In the genomic region with DNA sequence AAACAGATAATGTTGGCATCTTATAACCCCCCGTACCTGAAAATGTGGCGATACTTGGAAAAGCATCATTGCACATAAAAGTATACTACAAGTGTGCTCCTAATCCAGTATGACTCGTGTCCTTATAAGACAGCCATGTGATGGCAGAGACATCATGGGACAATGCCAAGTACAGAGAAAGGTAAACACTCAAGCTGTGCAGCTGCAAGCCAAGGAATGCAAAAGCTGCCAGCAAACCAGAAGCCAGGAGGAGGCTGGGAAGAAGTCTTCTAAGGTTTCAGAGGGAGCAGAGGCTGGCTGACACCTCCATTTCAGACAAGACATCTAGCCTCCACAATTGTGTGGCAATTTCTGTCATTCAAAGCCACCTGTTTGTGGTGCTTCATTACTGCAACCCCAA, we compare ENCODE assay signal across 17 mouse cellular contexts. TPM values are rescaled to one million over a fixed set of nuclear protein-coding genes. Genes with fewer than 3 reads are reported as not detected.
A peak's percentile ranks its signal among the peaks of the same experiment; 100 is the strongest.
DNase-seq lines count a peak whose midpoint lies in the region; TF ChIP-seq lines count a peak whose summit lies in the region.
"Had no signal": no experiment of that assay in that cellular context is flagged by ENCODE, and none has a peak within 500 bp of the region (broad histone marks: within the 10 kb centered on the region; RNA-seq: fewer than 3 reads in every experiment).

No protein-coding gene starts in this region.

- TF ChIP-seq CTCF in layer of hippocampus, adult 2 months (conservative IDR thresholded peaks at IDR 0.05) = no peak

- H3K4me3 ChIP-seq in layer of hippocampus, adult 2 months = no peak overlapping the region
- H3K4me3 ChIP-seq: heart, embryonic 15.5 days; limb, embryonic 15.5 days; neural tube, embryonic 12.5 days; stomach, embryonic 15.5 days had no signal

- peak overlapping the region; percentile 28 for H3K27ac ChIP-seq in layer of hippocampus, adult 2 months
- H3K27ac ChIP-seq: heart, embryonic 15.5 days; hindbrain, embryonic 14.5 days; limb, embryonic 15.5 days; neural tube, embryonic 12.5 days; stomach, embryonic 15.5 days had no signal

- peak; percentile 45 for DNase-seq in adrenal gland, postnatal 14 days
- DNase-seq in adrenal gland, adult 8-10 months = no peak
- DNase-seq in layer of hippocampus, adult 2 months (ENCODE audit: low spot score in 2 of 2) = no peak
- DNase-seq in layer of hippocampus, adult 9-11 months = no peak
- peak; percentile 52 for DNase-seq in gonadal fat pad, adult 2 months (ENCODE audit: low read depth)
- DNase-seq in lung, postnatal 36 days = peak; percentile 87
- no peak for DNase-seq in right cerebral cortex, postnatal 4 days
- no peak for DNase-seq in embryo, embryonic 11 days
- DNase-seq: adrenal gland, postnatal 25 days; kidney, adult 9 months; thymus, postnatal 4 days had no signal

RNA-seq across cellular contexts. Expression of gene Ipo13, which starts 8.6 kb away (rescaled TPM):
- total RNA-seq in adrenal gland, postnatal 14 days (2021) = 43.8 and 46.6 TPM in 2 replicates
- 10 to 100 TPM; 41.5 to 67.2 (median 54.8) TPM for total RNA-seq in adrenal gland, adult 8-10 months (2022)
- 100 to 1,000 TPM; 133 to 138 TPM for total RNA-seq in layer of hippocampus, adult 2 months (2021)
- polyA plus RNA-seq in gonadal fat pad, adult 2 months (2012; rRNA removed) = 49.3 and 58.7 TPM in 2 replicates

RNA-seq across cellular contexts. Expression of gene Dph2, which starts 14.4 kb away (rescaled TPM):
- 10.2 and 10.7 TPM in 2 replicates for total RNA-seq in adrenal gland, postnatal 14 days (2021)
- 10 to 100 TPM in 3 of 4 experiments, 1 to 10 TPM in 1; 8.7 to 13.8 (median 11.2) TPM for total RNA-seq in adrenal gland, adult 8-10 months (2022)
- 10 to 100 TPM; 10.1 to 12.1 TPM for total RNA-seq in layer of hippocampus, adult 2 months (2021)
- 8.9 and 11.4 TPM in 2 replicates for polyA plus RNA-seq in gonadal fat pad, adult 2 months (2012; rRNA removed)

RNA-seq across cellular contexts. Expression of gene Atp6v0b, which starts 19.1 kb away (rescaled TPM):
- 167 and 172 TPM in 2 replicates for total RNA-seq in adrenal gland, postnatal 14 days (2021)
- total RNA-seq in adrenal gland, adult 8-10 months (2022) = 100 to 1,000 TPM; 234 to 264 (median 239) TPM
- 100 to 1,000 TPM; 411 to 424 TPM for total RNA-seq in layer of hippocampus, adult 2 months (2021)
- 345 and 427 TPM in 2 replicates for polyA plus RNA-seq in gonadal fat pad, adult 2 months (2012; rRNA removed)

RNA-seq across cellular contexts. Expression of gene B4galt2, which starts 22.9 kb away (rescaled TPM):
- 12.6 and 15.1 TPM in 2 replicates for total RNA-seq in adrenal gland, postnatal 14 days (2021)
- 10 to 100 TPM; 13.8 to 23.0 (median 19.7) TPM for total RNA-seq in adrenal gland, adult 8-10 months (2022)
- 10 to 100 TPM; 58.6 to 61.3 TPM for total RNA-seq in layer of hippocampus, adult 2 months (2021)
- polyA plus RNA-seq in gonadal fat pad, adult 2 months (2012; rRNA removed) = 13.1 and 18.1 TPM in 2 replicates

RNA-seq across cellular contexts. Expression of gene Artn, which starts 23.4 kb away (rescaled TPM):
- total RNA-seq in adrenal gland, postnatal 14 days (2021) = 0.41 TPM in 1 of 2 replicates, not detected in the other
- under 1 TPM; 0.24 to 0.54 (median 0.38) TPM for total RNA-seq in adrenal gland, adult 8-10 months (2022)
- total RNA-seq in layer of hippocampus, adult 2 months (2021) = 1 to 10 TPM; 1.8 to 1.9 TPM
- polyA plus RNA-seq in gonadal fat pad, adult 2 months (2012; rRNA removed) = 3.2 and 4.4 TPM in 2 replicates
- total RNA-seq: megakaryocyte progenitor cell, adult 5-6 weeks had no signal

Comparison
In these comparisons a context has a peak if more than half of its experiments do, and no peak if none do; other contexts are left out.
1. DNase-seq: peak in adrenal gland, postnatal 14 days (single experiment), gonadal fat pad, adult 2 months (single experiment) and lung, postnatal 36 days (single experiment); none in adrenal gland, adult 8-10 months (single experiment), layer of hippocampus, adult 2 months (0 of 2), layer of hippocampus, adult 9-11 months (single experiment), right cerebral cortex, postnatal 4 days (single experiment) and embryo, embryonic 11 days (single experiment).